Mouse (Mus musculus) limb, embryonic 15.5 days (tissue): ENCODE results near the gene Ap4m1. TPM values are rescaled to one million over a fixed set of nuclear protein-coding genes. Genes with fewer than 3 reads are reported as not detected.
A peak's percentile ranks its signal among the peaks of the same experiment; 100 is the strongest.

ENCODE experiments used
- ATAC-seq: fragments of 200-750 bp; cut with Nextera tagmentation; 2 replicates; pipeline ENCODE4 v1.8.0; 2017; ENCODE audit warnings: low read depth, moderate TSS enrichment; ENCODE audit not compliant: insufficient number of reproducible peaks, low FRiP score, low TSS enrichment
- H3K27ac ChIP-seq: fragments of 300-500 bp; sonication (generic); 2 replicates; pipeline ENCODE4 v1.5.1; 2015; ENCODE audit warnings: moderate library complexity, mild to moderate bottlenecking, inconsistent platforms
- H3K27me3 ChIP-seq: fragments of 300-500 bp; sonication (generic); 2 replicates; pipeline ENCODE4 v1.6.1; 2015; ENCODE audit warnings: inconsistent platforms
- H3K36me3 ChIP-seq: fragments of 300-500 bp; sonication (generic); 2 replicates; pipeline ENCODE4 v1.6.1; 2015; ENCODE audit warnings: inconsistent platforms
- H3K4me1 ChIP-seq: fragments of 300-500 bp; sonication (generic); 2 replicates; pipeline ENCODE4 v1.6.1; 2015; ENCODE audit warnings: inconsistent platforms
- H3K4me2 ChIP-seq: fragments of 300-500 bp; sonication (generic); 2 replicates; pipeline ENCODE4 v1.6.1; 2015; ENCODE audit warnings: mild to moderate bottlenecking, inconsistent platforms
- H3K4me3 ChIP-seq: fragments of 300-500 bp; sonication (generic); 2 replicates; pipeline ENCODE4 v1.5.1; 2015; ENCODE audit warnings: mild to moderate bottlenecking, inconsistent platforms
- H3K9ac ChIP-seq: fragments of 300-500 bp; sonication (generic); 2 replicates; pipeline ENCODE4 v1.6.1; 2015; ENCODE audit warnings: inconsistent platforms
- H3K9me3 ChIP-seq: fragments of 300-500 bp; sonication (generic); 2 replicates; pipeline ENCODE4 v1.6.1; 2016; ENCODE audit warnings: inconsistent platforms
- WGBS: fragments of 180-500 bp; shearing (Covaris S2); methylation state at CpG from one replicate; pipeline ENCODE4 v1.1.7; 2015; 5-methylcytosine and 5-hydroxymethylcytosine counted together
- polyA plus RNA-seq: library from polyadenylated mRNA; unstranded; fragments of >200 nt; fragmentation: Nextera tagmentation; extraction: Ambion mirVana; gene quantifications from 2 replicates; pipeline ENCODE4 v1.2.1, GENCODE M21; 2015

Ap4m1 gene
- polyA plus RNA-seq, 1 experiment from 2014 or later = 22.8 TPM

GRCm38 (mm10) chr5:138163610-138164009 is 8.2 kb upstream of the Ap4m1 start:
- peaks cover 65% of the 10 kb centered on the region for H3K36me3 ChIP-seq
- no peak overlapping the region for H3K4me2 ChIP-seq
- H3K4me3 ChIP-seq = no peak overlapping the region
- H3K4me1 ChIP-seq = peaks cover 16% of the 10 kb centered on the region; the same call in 1 of the 2 replicates
- H3K9ac ChIP-seq = no peak overlapping the region
- no peaks in the 10 kb centered on the region for H3K27me3 ChIP-seq
- H3K9me3 ChIP-seq = no peaks in the 10 kb centered on the region
- no peak overlapping the region for H3K27ac ChIP-seq
- 66% methylated on average over 10 of the region's 10 CpGs for WGBS
- no peak for ATAC-seq

- peaks cover 22% of the 10 kb centered on the region for H3K4me1 ChIP-seq
- no peaks in the 10 kb centered on the region for H3K27me3 ChIP-seq
- H3K4me3 ChIP-seq = no peak overlapping the region
- no peaks in the 10 kb centered on the region for H3K9me3 ChIP-seq
- H3K4me2 ChIP-seq = no peak overlapping the region
- no peak for ATAC-seq
- H3K27ac ChIP-seq = 0 out of 2 replicates have a peak overlapping the region, but pooled peaks have one; percentile 7
- WGBS = 67% methylated on average over 8 of the region's 8 CpGs
- H3K36me3 ChIP-seq = peaks cover 78% of the 10 kb centered on the region
- no peak overlapping the region for H3K9ac ChIP-seq
These were observed 6.2 kb upstream of the Ap4m1 start for GRCm38 (mm10) chr5:138165594-138165993.

- ATAC-seq = peak; percentile 76
- Histone ChIP-seq H3K27me3 (no peaks in the 10 kb centered on the region), H3K9ac (peak overlapping the region; percentile 71), H3K9me3 (no peaks in the 10 kb centered on the region), H3K4me1 (peaks cover 13% of the 10 kb centered on the region), H3K27ac (peak overlapping the region; percentile 94), H3K4me2 (peak overlapping the region; percentile 88), H3K4me3 (peak overlapping the region; percentile 83), H3K36me3 (peaks cover 56% of the 10 kb centered on the region)
- under 1% methylated on average over 47 of the region's 47 CpGs for WGBS
These were observed 753 bp upstream of the Ap4m1 start for GRCm38 (mm10) chr5:138170936-138171561.

GRCm38 (mm10) chr5:138173217-138173616 is 1.4 kb downstream of the Ap4m1 start:
- no peak for ATAC-seq

GRCm38 (mm10) chr5:138186950-138187638 is 15.3 kb downstream of the Ap4m1 start, which contains the start of the genes Taf6 and Cnpy4:
Taf6 (minus strand) TSS chr5:138187451.
Cnpy4 (plus strand) TSS chr5:138187485.
- Histone ChIP-seq H3K27me3 (no peaks in the 10 kb centered on the region), H3K4me3 (peak within 1 kb of the TSS; percentile 77), H3K9ac (peak within 1 kb of the TSS; percentile 83), H3K4me1 (peaks cover 17% of the 10 kb centered on the region), H3K4me2 (peak within 1 kb of the TSS; percentile 74), H3K27ac (peak within 1 kb of the TSS; percentile 87), H3K9me3 (no peaks in the 10 kb centered on the region), H3K36me3 (peaks cover 47% of the 10 kb centered on the region)
- WGBS = under 1% methylated on average over 31 of the region's 31 CpGs
- ATAC-seq = peak; percentile 82

More at GRCm38 (mm10) chr5:138173217-138173616, 1.4 kb downstream of the Ap4m1 start:
- 72% methylated on average over 3 of the region's 3 CpGs for WGBS
- Histone ChIP-seq H3K36me3 (peaks cover 53% of the 10 kb centered on the region), H3K4me2 (peak overlapping the region; percentile 88; the same call in 1 of the 2 replicates), H3K9me3 (no peaks in the 10 kb centered on the region), H3K9ac (no peak overlapping the region), H3K27ac (no peak overlapping the region), H3K4me3 (peak overlapping the region; percentile 83; the same call in 1 of the 2 replicates), H3K27me3 (no peaks in the 10 kb centered on the region), H3K4me1 (peaks cover 13% of the 10 kb centered on the region)

- H3K27me3 ChIP-seq = no peaks in the 10 kb centered on the region
- peak overlapping the region; percentile 74 for H3K4me2 ChIP-seq
- under 1% methylated on average over 10 of the region's 10 CpGs for WGBS
- ATAC-seq = peak; percentile 77
- H3K27ac ChIP-seq = peak overlapping the region; percentile 84
- peak overlapping the region; percentile 67 for H3K9ac ChIP-seq
- peak overlapping the region; percentile 77 for H3K4me3 ChIP-seq
- H3K4me1 ChIP-seq = peaks cover 17% of the 10 kb centered on the region
- no peaks in the 10 kb centered on the region for H3K9me3 ChIP-seq
- H3K36me3 ChIP-seq = peaks cover 47% of the 10 kb centered on the region
These were observed 16.0 kb downstream of the Ap4m1 start for GRCm38 (mm10) chr5:138187661-138188306.

GRCm38 (mm10) chr5:138193771-138194727 is 22.2 kb downstream of the Ap4m1 start, which contains the start of gene Mblac1:
Mblac1 (plus strand) TSS chr5:138194314.
- Histone ChIP-seq H3K27ac (peak within 1 kb of the TSS; percentile 89), H3K4me3 (peak within 1 kb of the TSS; percentile 74), H3K27me3 (no peaks in the 10 kb centered on the region), H3K4me2 (peak within 1 kb of the TSS; percentile 78), H3K4me1 (peaks cover 7% of the 10 kb centered on the region), H3K9ac (peak within 1 kb of the TSS; percentile 90), H3K36me3 (peaks cover 35% of the 10 kb centered on the region), H3K9me3 (no peaks in the 10 kb centered on the region)
- 7% methylated on average over 54 of the region's 54 CpGs for WGBS
- peak; percentile 81 for ATAC-seq

- Histone ChIP-seq H3K27me3 (no peaks in the 10 kb centered on the region), H3K9me3 (no peaks in the 10 kb centered on the region), H3K4me2 (peak overlapping the region; percentile 78), H3K4me1 (peaks cover 7% of the 10 kb centered on the region), H3K4me3 (peak overlapping the region; percentile 74), H3K36me3 (peaks cover 31% of the 10 kb centered on the region), H3K27ac (peak overlapping the region; percentile 89), H3K9ac (peak overlapping the region; percentile 90)
- WGBS = 2% methylated on average over 29 of the region's 29 CpGs
- peak; percentile 56; the same call in 1 of the 2 replicates for ATAC-seq
These were observed 23.0 kb downstream of the Ap4m1 start for GRCm38 (mm10) chr5:138194755-138195345.

GRCm38 (mm10) chr5:138195463-138195862 is 23.7 kb downstream of the Ap4m1 start:
- ATAC-seq = no peak
- Histone ChIP-seq H3K4me1 (peaks cover 7% of the 10 kb centered on the region), H3K4me2 (peak overlapping the region; percentile 78), H3K27ac (no peak overlapping the region), H3K4me3 (peak overlapping the region; percentile 74; the same call in 1 of the 2 replicates), H3K9ac (no peak overlapping the region), H3K27me3 (no peaks in the 10 kb centered on the region), H3K9me3 (no peaks in the 10 kb centered on the region), H3K36me3 (peaks cover 25% of the 10 kb centered on the region)
- WGBS = 69% methylated on average over 7 of the region's 7 CpGs

- Histone ChIP-seq H3K9ac (no peak overlapping the region), H3K4me3 (no peak overlapping the region), H3K9me3 (no peaks in the 10 kb centered on the region), H3K36me3 (no peaks in the 10 kb centered on the region), H3K27ac (no peak overlapping the region), H3K4me2 (no peak overlapping the region), H3K27me3 (no peaks in the 10 kb centered on the region), H3K4me1 (peaks cover 7% of the 10 kb centered on the region; the same call in 1 of the 2 replicates)
- WGBS = 7% methylated on average over 1 of the region's 1 CpGs
- no peak for ATAC-seq
These were observed 27.8 kb downstream of the Ap4m1 start for GRCm38 (mm10) chr5:138199576-138199975.
